Mouse (Mus musculus): ENCODE results near the gene D1Pas1.

D1Pas1 gene

GRCm38 (mm10) chr1:186967201-186967812, at the start of gene D1Pas1:
TSS of gene D1Pas1 (plus strand) at chr1:186967416.
- peak; percentile 7 for DNase-seq

GRCm38 (mm10) chr1:186922489-186923370, 44.5 kb upstream of the D1Pas1 start:
- no peak for DNase-seq

GRCm38 (mm10) chr1:186924027-186924426, 43.2 kb upstream of the D1Pas1 start:
- DNase-seq, result no peak

GRCm38 (mm10) chr1:186925411-186925810, 41.8 kb upstream of the D1Pas1 start:
- DNase-seq, result no peak

GRCm38 (mm10) chr1:186926316-186926949, 40.8 kb upstream of the D1Pas1 start:
- DNase-seq, result no peak

DNA sequence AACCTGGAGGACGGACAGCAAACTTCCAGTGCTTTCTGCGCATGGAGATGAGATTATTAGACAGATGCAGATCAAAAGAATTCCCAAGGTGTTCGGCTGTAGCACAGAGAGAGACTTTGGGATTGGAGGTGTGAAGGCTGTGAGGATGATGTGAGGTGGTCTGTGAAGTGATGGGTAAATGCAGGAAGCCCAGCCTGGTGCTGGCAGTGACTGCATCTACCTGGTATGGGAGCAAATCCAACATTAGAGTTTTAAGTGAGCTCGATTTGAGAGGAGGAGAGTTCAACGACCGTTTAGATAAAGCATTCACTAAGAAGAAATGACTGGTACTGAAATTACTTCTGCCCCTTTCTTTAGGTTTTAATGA, 40.3 kb upstream of the D1Pas1 start:
- DNase-seq, result no peak

GRCm38 (mm10) chr1:186927494-186927893, 39.7 kb upstream of the D1Pas1 start:
- DNase-seq, result no peak

DNA sequence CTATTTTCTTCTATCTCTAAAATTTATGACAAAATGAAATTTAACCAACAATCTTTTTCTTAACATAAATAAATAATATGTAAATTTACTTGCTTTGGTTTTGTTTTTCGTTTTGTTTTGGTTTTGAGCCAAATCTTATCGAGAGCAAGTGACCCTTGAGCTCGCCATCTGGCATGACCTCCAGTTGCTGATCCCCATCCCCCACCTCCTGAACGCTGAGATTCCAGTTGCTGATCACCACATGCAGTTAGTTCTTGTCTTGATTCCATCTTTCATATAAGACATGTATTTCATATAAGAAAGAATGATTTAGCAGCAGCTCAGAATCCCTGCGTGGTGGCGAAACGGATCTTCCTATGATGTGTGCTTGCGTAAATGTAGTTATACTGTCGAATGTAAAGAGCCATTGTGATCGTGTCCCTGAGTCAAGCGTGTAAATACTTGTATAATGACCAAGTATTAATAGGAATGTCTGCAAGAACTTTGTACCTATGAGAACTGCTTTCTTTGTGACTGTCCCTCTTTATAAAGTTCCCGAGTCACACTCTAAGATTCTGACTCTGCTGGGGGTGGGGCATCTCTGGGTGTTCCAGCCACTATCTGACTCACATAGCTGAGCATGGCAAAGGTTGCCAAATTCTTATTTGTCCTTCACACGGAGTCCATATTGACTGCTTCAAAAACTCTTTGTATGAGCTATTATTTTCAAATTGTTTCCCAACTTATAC, 36.9 kb upstream of the D1Pas1 start:
- no peak for DNase-seq

DNA sequence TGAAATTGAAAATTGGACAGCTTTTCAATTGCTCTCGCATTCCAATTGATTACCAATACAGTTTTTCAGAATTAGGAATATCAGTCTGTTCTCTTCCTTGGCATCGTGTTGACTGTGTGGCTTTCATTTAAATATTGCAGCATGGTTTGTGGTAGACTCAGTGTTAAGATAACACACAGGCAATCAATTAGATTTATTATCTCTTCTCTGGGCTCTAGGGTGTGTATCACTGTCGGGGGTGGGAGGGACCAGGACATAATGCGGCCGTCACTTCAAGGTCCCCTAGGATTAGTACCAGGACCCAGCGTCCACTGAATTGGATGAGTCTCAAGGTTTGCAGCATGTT, 36.4 kb upstream of the D1Pas1 start:
- no peak for DNase-seq

DNA sequence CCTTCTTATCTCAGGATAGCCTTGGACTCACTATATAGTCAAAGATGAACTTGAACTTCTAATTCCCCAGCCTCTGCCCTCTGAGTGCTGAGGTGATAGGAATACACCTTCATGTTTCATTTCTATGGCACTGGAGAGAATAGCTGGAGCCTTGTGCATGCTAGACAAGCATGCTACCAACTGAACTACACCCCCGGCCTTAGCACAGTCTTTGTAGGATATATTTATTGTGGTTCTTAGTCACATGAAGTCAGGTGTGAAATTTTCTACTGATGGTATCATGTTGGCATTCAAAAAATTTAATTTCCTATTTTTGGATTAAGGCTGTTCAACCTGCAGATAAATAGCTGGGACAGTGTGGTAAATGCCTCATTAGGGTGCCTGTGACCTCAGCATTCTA, 33.0 kb upstream of the D1Pas1 start:
- DNase-seq, result no peak

DNA sequence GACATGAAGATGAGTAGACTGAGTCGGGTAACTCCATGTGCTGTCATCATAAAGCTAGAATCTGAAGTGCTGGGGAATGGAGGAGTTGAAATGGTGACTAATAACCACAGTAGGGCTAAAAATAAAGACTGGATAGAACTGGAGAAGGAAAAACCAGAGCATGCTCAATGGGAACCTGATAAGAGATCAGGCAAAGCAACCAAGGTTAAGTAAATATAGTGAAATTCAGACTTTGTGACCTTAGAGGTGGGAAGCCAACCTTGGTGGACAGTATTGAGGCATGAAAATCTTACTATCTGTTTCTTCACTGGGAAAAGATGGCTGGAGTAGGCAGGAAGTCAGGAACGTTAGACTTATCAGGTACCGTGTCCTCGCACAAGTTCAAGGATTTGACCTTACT, 14.8 kb upstream of the D1Pas1 start:
- DNase-seq, result no peak

- DNase-seq, result no peak
Measured at GRCm38 (mm10) chr1:186954591-186954990, 12.6 kb upstream of the D1Pas1 start.

GRCm38 (mm10) chr1:186959380-186959779, 7.8 kb upstream of the D1Pas1 start:
- DNase-seq, result no peak

DNA sequence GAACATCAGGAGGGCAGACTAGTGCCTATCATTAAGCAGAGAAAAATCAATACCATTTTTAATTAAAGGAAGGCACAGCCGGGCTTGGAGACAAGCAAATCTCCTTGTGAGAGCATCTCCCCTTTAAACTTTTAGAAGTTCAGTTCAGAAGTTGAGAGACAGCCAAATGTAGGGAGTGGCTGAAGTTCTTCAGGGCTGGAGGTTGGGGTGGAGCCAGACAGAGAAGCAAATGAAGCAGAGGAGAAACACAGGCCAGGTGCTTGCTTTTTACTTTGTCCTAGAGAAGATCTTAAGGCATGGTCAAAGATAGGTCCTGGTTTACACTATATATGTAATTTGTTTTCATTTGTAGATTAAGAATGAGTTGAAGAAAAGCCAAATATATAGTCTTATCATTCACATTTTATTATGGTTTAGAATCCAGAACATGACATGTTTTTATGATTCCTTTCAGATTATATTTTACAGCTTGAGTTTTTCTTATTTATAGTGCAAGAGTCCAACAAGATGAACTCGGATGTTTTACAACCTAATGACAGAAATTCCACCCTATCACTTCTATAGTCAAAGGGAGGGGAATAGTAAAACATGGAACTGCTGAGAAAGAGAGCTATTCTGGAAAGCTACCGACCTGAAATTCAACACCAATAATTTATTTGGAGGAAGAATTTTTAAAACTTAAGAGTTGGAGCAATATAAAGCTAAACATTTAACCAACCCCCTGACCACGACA, 2.9 kb upstream of the D1Pas1 start:
- DNase-seq, result no peak

DNA sequence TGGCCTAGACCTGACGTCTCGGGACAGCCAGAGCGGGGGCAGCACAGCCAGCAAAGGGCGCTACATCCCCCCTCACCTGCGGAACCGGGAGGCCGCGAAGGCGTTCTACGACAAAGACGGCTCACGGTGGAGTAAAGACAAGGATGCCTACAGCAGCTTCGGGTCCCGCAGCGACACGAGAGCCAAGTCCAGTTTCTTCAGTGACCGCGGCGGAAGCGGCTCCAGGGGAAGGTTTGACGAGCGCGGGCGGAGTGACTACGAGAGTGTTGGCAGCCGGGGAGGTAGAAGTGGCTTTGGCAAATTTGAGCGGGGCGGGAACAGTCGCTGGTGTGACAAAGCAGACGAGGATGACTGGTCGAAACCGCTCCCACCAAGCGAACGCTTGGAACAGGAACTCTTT, 710 bp downstream of the D1Pas1 start:
- peak; percentile 6 for DNase-seq

GRCm38 (mm10) chr1:186976937-186977540, 9.8 kb downstream of the D1Pas1 start:
- no peak for DNase-seq

DNA sequence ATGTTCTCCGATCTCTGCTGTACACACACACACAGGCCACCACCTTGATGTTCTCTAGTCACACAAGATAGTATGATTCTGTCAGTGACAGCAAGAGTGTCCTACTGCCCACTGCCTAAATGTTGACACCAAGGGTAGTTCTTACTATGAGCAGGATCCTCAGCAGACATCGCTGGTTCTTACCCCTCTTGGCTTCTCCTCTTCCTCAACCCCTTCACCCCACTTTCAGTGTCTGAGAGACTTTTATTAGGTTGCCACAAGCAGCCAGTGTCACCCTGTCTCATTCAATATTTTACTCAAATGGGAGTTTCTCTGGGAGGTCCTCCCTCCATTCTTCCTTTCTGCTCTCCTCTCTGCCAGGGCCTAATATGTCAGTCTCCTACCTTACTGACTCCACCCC, 10.6 kb downstream of the D1Pas1 start:
- no peak for DNase-seq

- DNase-seq, result no peak
Measured at GRCm38 (mm10) chr1:186979465-186979864, 12.2 kb downstream of the D1Pas1 start.

- DNase-seq, result no peak
Measured at GRCm38 (mm10) chr1:186980503-186980902, 13.3 kb downstream of the D1Pas1 start.

GRCm38 (mm10) chr1:186985131-186985530, 17.9 kb downstream of the D1Pas1 start:
- DNase-seq, result no peak

DNA sequence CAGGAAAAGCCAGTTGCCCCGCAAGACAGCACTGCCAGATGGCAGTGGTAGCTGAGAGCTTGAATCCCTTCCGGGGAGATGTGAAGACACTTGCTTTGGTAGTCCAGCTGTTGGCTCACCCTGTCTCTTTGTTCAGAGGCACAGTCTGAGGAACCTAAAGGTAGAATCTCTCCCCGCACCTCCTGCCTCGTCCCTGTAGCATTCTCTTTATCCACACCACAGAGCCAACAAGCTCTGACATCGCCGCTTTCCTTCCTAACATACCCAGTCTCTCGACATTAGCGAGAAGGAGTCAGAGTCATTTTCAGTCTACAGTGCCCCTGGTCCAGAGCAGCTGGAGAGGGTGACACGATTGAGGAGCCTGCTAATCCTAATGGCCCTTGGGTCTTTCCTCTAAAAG, 18.9 kb downstream of the D1Pas1 start:
- no peak for DNase-seq

DNA sequence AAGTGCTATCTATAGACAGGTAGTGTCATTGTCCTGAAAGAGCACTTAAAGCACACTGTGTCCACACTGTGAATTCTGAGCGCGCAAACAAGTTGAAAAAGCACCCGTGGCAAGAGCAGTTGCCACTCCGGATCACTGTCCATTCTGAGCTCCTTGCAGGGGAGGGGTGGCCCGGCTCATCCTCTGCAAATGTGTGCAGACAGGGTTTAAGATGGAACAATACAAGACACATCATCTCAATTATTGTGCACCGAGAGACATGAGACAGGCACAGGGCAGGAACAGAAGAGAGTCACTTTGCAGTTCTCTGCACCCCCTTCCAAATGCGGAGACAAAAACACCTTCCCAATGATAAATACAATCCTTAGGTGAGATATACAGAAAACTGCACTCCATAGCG, 19.3 kb downstream of the D1Pas1 start:
- DNase-seq, result no peak

Data from thymus, postnatal 4 days (tissue).